ENCODE assay signal across 15 mouse cellular contexts in the genomic region with DNA sequence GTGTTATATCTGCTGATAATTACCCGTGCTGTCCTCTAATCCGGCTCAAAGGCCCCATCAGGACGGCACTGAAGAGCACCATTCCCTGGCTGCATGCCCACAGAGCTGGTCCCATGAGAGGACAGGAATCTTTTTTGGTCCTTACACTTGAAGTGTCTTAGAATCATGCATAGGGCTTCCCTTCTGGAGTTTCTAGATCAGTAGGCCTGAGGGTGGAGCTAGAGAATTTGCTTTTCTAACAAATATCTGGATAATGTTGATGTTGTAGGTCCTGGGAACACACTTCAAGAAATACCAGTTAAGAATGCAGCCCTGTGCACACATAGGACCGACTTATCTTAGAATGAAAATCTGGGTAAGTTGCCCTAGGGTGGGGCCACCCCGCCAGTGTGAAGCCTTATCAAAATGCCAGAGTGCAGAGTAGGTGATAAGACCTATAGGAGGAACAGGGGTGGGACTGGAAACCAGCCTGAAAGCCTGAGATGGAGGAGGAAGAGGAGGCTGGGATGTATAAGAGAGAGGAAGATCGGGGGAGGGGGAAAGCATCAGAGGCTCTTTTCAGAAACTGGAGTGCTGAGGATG.
A peak's percentile ranks its signal among the peaks of the same experiment; 100 is the strongest.
DNase-seq lines count a peak whose midpoint lies in the region; ATAC-seq lines count a peak whose summit lies in the region.
"Had no signal": no experiment of that assay in that cellular context is flagged by ENCODE, and none has a peak within 500 bp of the region (broad histone marks: within the 10 kb centered on the region; RNA-seq: fewer than 3 reads in every experiment).

No protein-coding gene starts in this region.

- no peaks in the 10 kb centered on the region for H3K9me3 ChIP-seq in intestine, embryonic 14.5 days (ENCODE audit: control insufficient read depth, low read length)
- H3K9me3 ChIP-seq: embryonic facial prominence, embryonic 13.5 days; heart, embryonic 15.5 days had no signal

- H3K27ac ChIP-seq in intestine, embryonic 14.5 days (ENCODE audit: low read depth) = no peak overlapping the region
- H3K27ac ChIP-seq: embryonic facial prominence, embryonic 13.5 days; heart, embryonic 15.5 days; left cerebral cortex, adult 2 months had no signal

- DNase-seq in heart, postnatal 4 days = peak; percentile 39
- DNase-seq in heart, adult 18-20 months = no peak
- DNase-seq in MN1 (ENCODE audit: low spot score) = peak; percentile 32
- DNase-seq in intestine, embryonic 14.5 days (ENCODE audit: low spot score) = no peak
- peak; percentile 25 for DNase-seq in lung, postnatal 10 days
- no peak for DNase-seq in left cerebral cortex, adult 8-10 months (ENCODE audit: low spot score in 2 of 2)
- no peak for DNase-seq in layer of hippocampus, postnatal 10 days (ENCODE audit: low spot score in 2 of 2)
- DNase-seq in spleen, postnatal 4 days (ENCODE audit: low spot score in 2 of 2) = no peak
- DNase-seq: cerebellum, adult 11 months; kidney, adult 8-10 months; right cerebral cortex, adult 18-20 months had no signal

- no peaks in the 10 kb centered on the region for H3K36me3 ChIP-seq in intestine, embryonic 14.5 days (ENCODE audit: control insufficient read depth, insufficient read depth, low read length)
- H3K36me3 ChIP-seq: embryonic facial prominence, embryonic 13.5 days; heart, embryonic 15.5 days had no signal

- no peak overlapping the region for H3K4me3 ChIP-seq in intestine, embryonic 14.5 days (ENCODE audit: low read depth, low read length)
- H3K4me3 ChIP-seq: embryonic facial prominence, embryonic 13.5 days; heart, embryonic 15.5 days; left cerebral cortex, adult 2 months had no signal

- 55% methylated on average over 6 of the region's 6 CpGs for WGBS in intestine, embryonic 14.5 days

- H3K4me1 ChIP-seq in intestine, embryonic 14.5 days (replicated peaks; ENCODE audit: control insufficient read depth, insufficient read depth, low read length) = peaks cover 11% of the 10 kb centered on the region

- no peaks in the 10 kb centered on the region for H3K27me3 ChIP-seq in intestine, embryonic 14.5 days (replicated peaks; ENCODE audit: control insufficient read depth, insufficient read depth, low read length)
- H3K27me3 ChIP-seq: embryonic facial prominence, embryonic 13.5 days; heart, embryonic 15.5 days had no signal

- H3K9ac ChIP-seq in intestine, embryonic 14.5 days (ENCODE audit: low read length) = no peak overlapping the region
- H3K9ac ChIP-seq: embryonic facial prominence, embryonic 13.5 days; heart, embryonic 15.5 days had no signal

- 0 out of 2 replicates have a peak, but pooled peaks have one; percentile 60 for ATAC-seq in intestine, embryonic 14.5 days (replicated peaks; ENCODE audit: low FRiP score, low TSS enrichment, low read depth)
- ATAC-seq: activated CD4-positive, CD25-positive, alpha-beta regulatory T cell, adult 4 months had no signal

- H3K4me2 ChIP-seq in intestine, embryonic 14.5 days (ENCODE audit: low read length) = no peak overlapping the region
- H3K4me2 ChIP-seq: embryonic facial prominence, embryonic 13.5 days; heart, embryonic 15.5 days had no signal

Comparison
In these comparisons a context has a peak if more than half of its experiments do, and no peak if none do; other contexts are left out.
1. DNase-seq: peak in heart, postnatal 4 days (single experiment), MN1 (single experiment) and lung, postnatal 10 days (single experiment); none in heart, adult 18-20 months (0 of 2), intestine, embryonic 14.5 days (single experiment), left cerebral cortex, adult 8-10 months (0 of 2), layer of hippocampus, postnatal 10 days (0 of 2) and spleen, postnatal 4 days (0 of 2).